Mouse (Mus musculus): ENCODE measurements around the gene Neu1. TPM values are rescaled to one million over a fixed set of nuclear protein-coding genes. Genes with fewer than 3 reads are reported as not detected.
A peak's percentile ranks its signal among the peaks of the same experiment; 100 is the strongest.
"Not testable (repeated sequence)": the region's sequence is repeated elsewhere in the genome, so short reads cannot be mapped to it uniquely, and the experiment has no call there.

The Neu1 gene
- total and polyA plus RNA-seq, 3 experiments, result 14.5 to 22.0 (median 14.5) TPM

- not testable (repeated sequence) for H3K27me3 ChIP-seq (ENCODE audit: control insufficient read depth, insufficient read depth, low read length); H3K4me1 ChIP-seq (ENCODE audit: control insufficient read depth, insufficient read depth, low read length); H3K36me3 ChIP-seq (ENCODE audit: control insufficient read depth, insufficient read depth, low read length); H3K79me2 ChIP-seq (replicated peaks; ENCODE audit: control insufficient read depth, insufficient read depth, low read length)
- intact Hi-C loops (cut with DNase I), result loop anchor here (10.0 kb wide), 1 partner anchor 1303 kb away; the partner anchor contains the start of gene Trim39
- Histone ChIP-seq H3K4me3 (peak within 1 kb of the TSS; percentile 47), H3K27ac (peak within 1 kb of the TSS; percentile 96), H3K9ac (ENCODE audit: low read depth, low read length) (peak within 1 kb of the TSS; percentile 82)
- under 1% methylated on average over 28 of the region's 33 CpGs for WGBS
- TF ChIP-seq EP300 (IDR thresholded peaks at IDR 0.05; ENCODE audit: insufficient read depth, low read depth, low read length) (peak; percentile 93), POLR2A (IDR thresholded peaks at IDR 0.05; ENCODE audit: insufficient read depth, low read depth, low read length) (peak; percentile 90)
- peak; percentile 94 to 95 for DNase-seq
These were observed 41.2 kb downstream of the Neu1 start, which contains the start of the genes Hspa1a and Hspa1l for GRCm38 (mm10) chr17:34972069-34972749. Gene Hspa1a, minus strand, starts transcription at chr17:34972156. Gene Hspa1l, plus strand, starts transcription at chr17:34972703.

- Histone ChIP-seq H3K4me3 (no peak overlapping the region), H3K79me2 (replicated peaks; ENCODE audit: control insufficient read depth, insufficient read depth, low read length) (no peaks in the 10 kb centered on the region), H3K36me3 (ENCODE audit: control insufficient read depth, insufficient read depth, low read length) (no peaks in the 10 kb centered on the region; the same call in 1 of the 2 replicates), H3K9ac (ENCODE audit: low read depth, low read length) (no peak overlapping the region), H3K27ac (no peak overlapping the region), H3K27me3 (ENCODE audit: control insufficient read depth, insufficient read depth, low read length) (no peaks in the 10 kb centered on the region), H3K4me1 (ENCODE audit: control insufficient read depth, insufficient read depth, low read length) (peaks cover under 1% of the 10 kb centered on the region; the same call in 1 of the 2 replicates)
- 80% methylated on average over 3 of the region's 3 CpGs for WGBS
- intact Hi-C loops (cut with DNase I), result loop anchor here (10.0 kb wide), 1 partner anchor 1299 kb away; the partner anchor contains the start of gene Trim39
- DNase-seq, result no peak
- TF ChIP-seq POLR2A (IDR thresholded peaks at IDR 0.05; ENCODE audit: insufficient read depth, low read depth, low read length) (no peak), EP300 (IDR thresholded peaks at IDR 0.05; ENCODE audit: insufficient read depth, low read depth, low read length) (no peak), CTCF (IDR thresholded peaks at IDR 0.05) (no peak)
These were observed 44.8 kb downstream of the Neu1 start for GRCm38 (mm10) chr17:34975581-34976492.

GRCm38 (mm10) chr17:34977000-34977399, 45.9 kb downstream of the Neu1 start:
- no peak for DNase-seq
- no peaks in the 10 kb centered on the region for H3K79me2 ChIP-seq (replicated peaks; ENCODE audit: control insufficient read depth, insufficient read depth, low read length)
- no peak overlapping the region for H3K27ac ChIP-seq
- no peak overlapping the region for H3K4me3 ChIP-seq
- H3K4me1 ChIP-seq (ENCODE audit: control insufficient read depth, insufficient read depth, low read length), result peaks cover 1% of the 10 kb centered on the region; the same call in 1 of the 2 replicates
- 91% methylated on average over 20 of the region's 20 CpGs for WGBS
- intact Hi-C loops (cut with DNase I), result loop anchor here (10.0 kb wide), 1 partner anchor 1298 kb away; the partner anchor contains the start of gene Trim39
- no peaks in the 10 kb centered on the region; the same call in 1 of the 2 replicates for H3K36me3 ChIP-seq (ENCODE audit: control insufficient read depth, insufficient read depth, low read length)
- H3K27me3 ChIP-seq (ENCODE audit: control insufficient read depth, insufficient read depth, low read length), result no peaks in the 10 kb centered on the region
- TF ChIP-seq POLR2A (IDR thresholded peaks at IDR 0.05; ENCODE audit: insufficient read depth, low read depth, low read length) (no peak), EP300 (IDR thresholded peaks at IDR 0.05; ENCODE audit: insufficient read depth, low read depth, low read length) (no peak), CTCF (IDR thresholded peaks at IDR 0.05) (no peak)
- no peak overlapping the region for H3K9ac ChIP-seq (ENCODE audit: low read depth, low read length)

GRCm38 (mm10) chr17:34978239-34978638, 47.2 kb downstream of the Neu1 start:
- Histone ChIP-seq H3K36me3 (ENCODE audit: control insufficient read depth, insufficient read depth, low read length) (no peaks in the 10 kb centered on the region; the same call in 1 of the 2 replicates), H3K27me3 (ENCODE audit: control insufficient read depth, insufficient read depth, low read length) (no peaks in the 10 kb centered on the region), H3K9ac (ENCODE audit: low read depth, low read length) (no peak overlapping the region), H3K4me3 (no peak overlapping the region), H3K4me1 (ENCODE audit: control insufficient read depth, insufficient read depth, low read length) (peaks cover 4% of the 10 kb centered on the region), H3K27ac (no peak overlapping the region), H3K79me2 (replicated peaks; ENCODE audit: control insufficient read depth, insufficient read depth, low read length) (no peaks in the 10 kb centered on the region)
- intact Hi-C loops (cut with DNase I), result loop anchor here (10.0 kb wide), 1 partner anchor 1297 kb away; the partner anchor contains the start of gene Trim39
- TF ChIP-seq EP300 (IDR thresholded peaks at IDR 0.05; ENCODE audit: insufficient read depth, low read depth, low read length) (no peak), POLR2A (IDR thresholded peaks at IDR 0.05; ENCODE audit: insufficient read depth, low read depth, low read length) (no peak), CTCF (IDR thresholded peaks at IDR 0.05) (no peak)
- DNase-seq, result no peak
- 85% methylated on average over 27 of the region's 27 CpGs for WGBS

- Histone ChIP-seq H3K27me3 (ENCODE audit: control insufficient read depth, insufficient read depth, low read length) (no peaks in the 10 kb centered on the region), H3K79me2 (replicated peaks; ENCODE audit: control insufficient read depth, insufficient read depth, low read length) (peaks cover 2% of the 10 kb centered on the region; the same call in 1 of the 2 replicates), H3K4me1 (ENCODE audit: control insufficient read depth, insufficient read depth, low read length) (peaks cover 4% of the 10 kb centered on the region), H3K9ac (ENCODE audit: low read depth, low read length) (no peak overlapping the region), H3K27ac (no peak overlapping the region), H3K36me3 (ENCODE audit: control insufficient read depth, insufficient read depth, low read length) (no peaks in the 10 kb centered on the region; the same call in 1 of the 2 replicates), H3K4me3 (no peak overlapping the region)
- 92% methylated on average over 4 of the region's 4 CpGs for WGBS
- intact Hi-C loops (cut with DNase I), result loop anchor here (1.0 to 10.0 kb wide), 5 partner anchors 21 to 1295 kb away; partner anchors contain the start of genes Dxo, Neu1, Stk19 and Trim39
- no peak for TF ChIP-seq CTCF (IDR thresholded peaks at IDR 0.05)
- no peak for TF ChIP-seq EP300 (IDR thresholded peaks at IDR 0.05; ENCODE audit: insufficient read depth, low read depth, low read length)
- no peak for DNase-seq
These were observed 48.6 kb downstream of the Neu1 start for GRCm38 (mm10) chr17:34979631-34980030.
